Mouse (Mus musculus) forebrain, embryonic 10.5 days (tissue): ENCODE results near the gene Plekho2. TPM values are rescaled to one million over a fixed set of nuclear protein-coding genes. Genes with fewer than 3 reads are reported as not detected.

ENCODE experiments used
- DNase-seq: peaks from one replicate; pipeline ENCODE4 v3.0.0-alpha.2; 2017; ENCODE audit warnings: low spot score; ENCODE audit errors: extremely low spot score
- H3K27ac ChIP-seq: fragments of 300-500 bp; sonication (generic); 2 replicates; pipeline ENCODE4 v1.5.1; 2016; ENCODE audit warnings: mild to moderate bottlenecking
- H3K27me3 ChIP-seq: fragments of 300-500 bp; sonication (generic); 2 replicates; pipeline ENCODE4 v1.6.1; 2016; ENCODE audit warnings: mild to moderate bottlenecking; ENCODE audit not compliant: poor library complexity, severe bottlenecking
- H3K36me3 ChIP-seq: fragments of 300-500 bp; sonication (generic); replicated peaks from 2 replicates; pipeline ENCODE4 v1.6.1; 2016; ENCODE audit warnings: mild to moderate bottlenecking, moderate library complexity
- H3K4me1 ChIP-seq: fragments of 300-500 bp; sonication (generic); 2 replicates; pipeline ENCODE4 v1.6.1; 2016
- H3K4me3 ChIP-seq: fragments of 300-500 bp; sonication (generic); 2 replicates; pipeline ENCODE4 v1.5.1; 2016; ENCODE audit warnings: mild to moderate bottlenecking, moderate library complexity
- H3K9me3 ChIP-seq: fragments of 300-500 bp; sonication (generic); 2 replicates; pipeline ENCODE4 v1.6.1; 2016; ENCODE audit warnings: mild to moderate bottlenecking, moderate library complexity
- WGBS: fragments of 180-500 bp; shearing (Covaris S2); methylation state at CpG from one replicate; pipeline ENCODE4 v1.1.7; 2016; 5-methylcytosine and 5-hydroxymethylcytosine counted together
- polyA plus RNA-seq: library from polyadenylated mRNA; unstranded; fragments of >200 nt; fragmentation: Nextera tagmentation; extraction: Ambion mirVana; gene quantifications from 2 replicates; pipeline ENCODE4 v1.2.1, GENCODE M21; 2016

Plekho2 gene
- polyA plus RNA-seq: 11.1 and 11.9 TPM in 2 replicates

GRCm38 (mm10) chr9:65579781-65580371 is at the start of gene Plekho2:
Plekho2 (minus strand) TSS chr9:65580040.
- Histone ChIP-seq H3K4me1 (peaks cover 59% of the 10 kb centered on the region), H3K4me3 (peak within 1 kb of the TSS; percentile 69), H3K27ac (peak within 1 kb of the TSS; percentile 87), H3K36me3 (no peaks in the 10 kb centered on the region), H3K9me3 (no peaks in the 10 kb centered on the region), H3K27me3 (0 out of 2 replicates have a peak, but pooled peaks cover 8% of the 10 kb centered on the region)
- WGBS: under 1% methylated on average over 44 of the region's 45 CpGs
- peak; percentile 99 for DNase-seq

DNA sequence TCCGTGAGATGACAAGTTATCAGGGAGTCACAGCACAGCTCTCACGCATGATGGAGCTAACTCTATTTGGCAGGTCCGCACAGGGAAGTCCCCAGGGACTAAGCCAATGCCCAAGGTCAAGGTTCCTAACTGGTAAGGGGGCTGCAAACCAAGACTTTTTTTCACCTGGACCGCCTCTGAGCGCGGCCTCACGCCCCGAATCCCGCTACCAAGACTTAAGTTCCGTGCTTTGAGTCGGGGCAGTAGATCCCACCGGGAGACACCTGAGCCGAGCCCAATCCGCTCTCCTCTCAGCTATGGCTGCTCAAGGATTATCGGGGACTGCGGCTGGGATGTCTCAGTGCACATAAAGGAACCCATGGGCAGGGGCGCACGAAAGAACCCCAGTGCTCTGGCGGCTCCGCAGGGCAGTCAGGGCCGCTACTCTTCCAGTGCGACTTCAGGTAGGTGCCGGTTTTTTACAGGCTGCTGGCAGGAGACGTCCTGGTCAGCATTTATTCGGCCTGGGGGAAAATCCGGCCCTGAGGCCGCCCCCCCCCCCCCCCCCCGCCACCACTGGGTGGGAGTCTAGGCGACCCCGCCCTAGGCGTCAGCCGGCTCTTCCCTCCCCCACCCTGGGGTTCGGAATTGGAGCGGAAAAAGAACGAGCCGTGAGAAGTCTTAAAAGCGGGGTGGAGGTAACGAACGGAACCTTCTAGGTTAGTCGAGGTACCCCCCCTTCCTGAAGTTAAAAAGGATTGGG is 49.4 kb upstream of the Plekho2 start, which contains the start of gene Rbpms2:
Gene Rbpms2, plus strand, starts transcription at position 624 of the 742 bp plus-strand sequence.
- Histone ChIP-seq H3K4me1 (peaks cover 35% of the 10 kb centered on the region), H3K27ac (peak within 1 kb of the TSS; percentile 87), H3K9me3 (no peaks in the 10 kb centered on the region), H3K4me3 (peak within 1 kb of the TSS; percentile 72), H3K27me3 (peaks cover 77% of the 10 kb centered on the region), H3K36me3 (no peaks in the 10 kb centered on the region)
- DNase-seq: peak; percentile 43
- WGBS: 1% methylated on average over 36 of the region's 40 CpGs

DNA sequence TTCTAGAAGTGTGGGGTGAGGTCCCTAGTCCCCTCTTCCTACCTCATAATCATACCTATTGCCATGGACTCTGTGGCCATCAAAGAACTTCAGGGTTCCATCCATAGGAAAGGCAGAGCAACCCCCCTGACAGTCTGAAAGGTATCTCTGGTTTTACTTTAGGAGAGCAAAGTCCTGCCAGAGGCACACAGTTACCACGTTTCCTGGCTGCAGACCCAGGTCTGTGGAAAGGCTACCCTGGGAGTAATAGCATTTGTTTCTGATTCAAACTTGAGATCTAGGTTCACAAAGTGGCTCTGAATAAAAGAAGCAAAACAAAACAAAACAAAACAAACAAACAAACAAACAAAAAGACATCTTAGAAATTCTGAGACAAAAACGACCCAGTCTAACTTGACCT is 44.4 kb upstream of the Plekho2 start:
- Histone ChIP-seq H3K4me3 (no peak overlapping the region), H3K36me3 (no peaks in the 10 kb centered on the region), H3K27ac (no peak overlapping the region), H3K9me3 (no peaks in the 10 kb centered on the region), H3K27me3 (peaks cover 37% of the 10 kb centered on the region), H3K4me1 (peaks cover 6% of the 10 kb centered on the region)
- 76% methylated on average over 2 of the region's 2 CpGs for WGBS
- no peak for DNase-seq

- DNase-seq: no peak
- H3K36me3 ChIP-seq: no peaks in the 10 kb centered on the region
- H3K27me3 ChIP-seq: peaks cover 23% of the 10 kb centered on the region
- no peak overlapping the region for H3K4me3 ChIP-seq
- H3K4me1 ChIP-seq: no peaks in the 10 kb centered on the region
- H3K27ac ChIP-seq: no peak overlapping the region
- WGBS: 87% methylated on average over 5 of the region's 5 CpGs
- no peaks in the 10 kb centered on the region for H3K9me3 ChIP-seq
Measured at GRCm38 (mm10) chr9:65622826-65623225, 43.0 kb upstream of the Plekho2 start.

- Histone ChIP-seq H3K27ac (no peak overlapping the region), H3K9me3 (no peaks in the 10 kb centered on the region), H3K4me1 (peaks cover 4% of the 10 kb centered on the region; the same call in 1 of the 2 replicates), H3K36me3 (no peaks in the 10 kb centered on the region), H3K4me3 (no peak overlapping the region), H3K27me3 (peaks cover 11% of the 10 kb centered on the region)
- DNase-seq: no peak
- WGBS: 75% methylated on average over 2 of the region's 2 CpGs
Measured at GRCm38 (mm10) chr9:65621666-65622065, 41.8 kb upstream of the Plekho2 start.

DNA sequence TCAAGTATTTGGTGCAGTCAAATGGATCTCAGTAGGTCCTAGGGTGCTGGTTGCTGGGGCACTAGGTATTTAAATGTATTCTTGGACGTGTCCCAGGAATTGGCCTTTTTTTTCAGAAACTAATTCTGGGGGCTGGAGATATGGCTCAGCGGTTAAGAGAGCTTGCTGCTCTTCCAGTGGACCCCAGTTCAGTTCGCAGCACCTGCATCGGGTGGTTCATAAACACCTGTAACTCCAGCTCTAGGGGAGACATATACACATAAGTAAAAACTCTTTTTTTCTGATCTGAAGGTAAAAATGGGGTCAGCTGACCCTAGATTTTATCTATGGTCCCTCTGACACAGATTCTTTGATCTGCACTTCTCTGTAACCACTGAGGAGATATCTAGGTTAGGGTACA is 41.4 kb upstream of the Plekho2 start:
- no peak overlapping the region for H3K27ac ChIP-seq
- H3K36me3 ChIP-seq: no peaks in the 10 kb centered on the region
- peaks cover 4% of the 10 kb centered on the region; the same call in 1 of the 2 replicates for H3K4me1 ChIP-seq
- 90% methylated on average over 4 of the region's 4 CpGs for WGBS
- H3K4me3 ChIP-seq: no peak overlapping the region
- peaks cover 6% of the 10 kb centered on the region for H3K27me3 ChIP-seq
- H3K9me3 ChIP-seq: no peaks in the 10 kb centered on the region
- DNase-seq: no peak

- Histone ChIP-seq H3K9me3 (no peaks in the 10 kb centered on the region), H3K36me3 (no peaks in the 10 kb centered on the region), H3K27ac (no peak overlapping the region), H3K4me3 (no peak overlapping the region), H3K4me1 (peaks cover 4% of the 10 kb centered on the region; the same call in 1 of the 2 replicates), H3K27me3 (no peaks in the 10 kb centered on the region)
- DNase-seq: no peak
- WGBS: 65% methylated on average over 3 of the region's 3 CpGs
Measured at GRCm38 (mm10) chr9:65619311-65619710, 39.5 kb upstream of the Plekho2 start.

GRCm38 (mm10) chr9:65613098-65613497 is 33.3 kb upstream of the Plekho2 start:
- Histone ChIP-seq H3K4me1 (peaks cover 4% of the 10 kb centered on the region; the same call in 1 of the 2 replicates), H3K36me3 (no peaks in the 10 kb centered on the region), H3K27ac (no peak overlapping the region), H3K4me3 (no peak overlapping the region), H3K9me3 (no peaks in the 10 kb centered on the region), H3K27me3 (no peaks in the 10 kb centered on the region)
- 71% methylated on average over 2 of the region's 2 CpGs for WGBS
- DNase-seq: no peak

DNA sequence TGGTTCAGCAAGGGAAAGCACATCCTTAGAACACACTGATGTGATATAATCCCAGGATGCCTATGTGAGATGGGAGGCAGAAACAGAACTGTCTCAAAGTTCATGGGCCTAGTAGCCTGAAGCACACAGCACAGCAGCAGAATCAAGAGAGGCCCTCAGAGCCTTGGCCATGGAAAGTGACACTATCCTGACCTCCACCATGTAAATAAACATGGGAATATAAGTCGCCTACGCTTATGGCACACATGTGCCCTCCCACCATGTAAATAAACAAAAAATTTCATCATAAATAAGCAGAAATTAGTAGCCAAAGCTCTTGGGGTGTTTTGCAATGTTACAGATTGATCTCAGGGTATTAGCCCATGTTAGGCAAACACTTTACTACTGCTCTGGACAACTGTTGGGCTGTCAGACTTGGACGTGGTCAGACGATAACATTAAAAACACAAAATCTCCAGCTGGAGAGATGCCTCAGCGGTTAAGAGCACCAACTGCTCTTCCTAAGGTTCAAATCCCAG is 32.2 kb upstream of the Plekho2 start:
- H3K4me1 ChIP-seq: no peaks in the 10 kb centered on the region
- no peak overlapping the region for H3K4me3 ChIP-seq
- 89% methylated on average over 5 of the region's 5 CpGs for WGBS
- 0 out of 2 replicates have a peak, but pooled peaks cover under 1% of the 10 kb centered on the region for H3K27me3 ChIP-seq
- DNase-seq: no peak
- H3K9me3 ChIP-seq: no peaks in the 10 kb centered on the region
- H3K36me3 ChIP-seq: no peaks in the 10 kb centered on the region
- no peak overlapping the region for H3K27ac ChIP-seq

GRCm38 (mm10) chr9:65607120-65607519 is 27.3 kb upstream of the Plekho2 start:
- no peaks in the 10 kb centered on the region for H3K36me3 ChIP-seq
- DNase-seq: no peak
- H3K4me3 ChIP-seq: no peak overlapping the region
- H3K27me3 ChIP-seq: peaks cover 10% of the 10 kb centered on the region
- H3K27ac ChIP-seq: no peak overlapping the region
- 46% methylated on average over 2 of the region's 2 CpGs for WGBS
- H3K4me1 ChIP-seq: peaks cover 14% of the 10 kb centered on the region
- H3K9me3 ChIP-seq: no peaks in the 10 kb centered on the region

DNA sequence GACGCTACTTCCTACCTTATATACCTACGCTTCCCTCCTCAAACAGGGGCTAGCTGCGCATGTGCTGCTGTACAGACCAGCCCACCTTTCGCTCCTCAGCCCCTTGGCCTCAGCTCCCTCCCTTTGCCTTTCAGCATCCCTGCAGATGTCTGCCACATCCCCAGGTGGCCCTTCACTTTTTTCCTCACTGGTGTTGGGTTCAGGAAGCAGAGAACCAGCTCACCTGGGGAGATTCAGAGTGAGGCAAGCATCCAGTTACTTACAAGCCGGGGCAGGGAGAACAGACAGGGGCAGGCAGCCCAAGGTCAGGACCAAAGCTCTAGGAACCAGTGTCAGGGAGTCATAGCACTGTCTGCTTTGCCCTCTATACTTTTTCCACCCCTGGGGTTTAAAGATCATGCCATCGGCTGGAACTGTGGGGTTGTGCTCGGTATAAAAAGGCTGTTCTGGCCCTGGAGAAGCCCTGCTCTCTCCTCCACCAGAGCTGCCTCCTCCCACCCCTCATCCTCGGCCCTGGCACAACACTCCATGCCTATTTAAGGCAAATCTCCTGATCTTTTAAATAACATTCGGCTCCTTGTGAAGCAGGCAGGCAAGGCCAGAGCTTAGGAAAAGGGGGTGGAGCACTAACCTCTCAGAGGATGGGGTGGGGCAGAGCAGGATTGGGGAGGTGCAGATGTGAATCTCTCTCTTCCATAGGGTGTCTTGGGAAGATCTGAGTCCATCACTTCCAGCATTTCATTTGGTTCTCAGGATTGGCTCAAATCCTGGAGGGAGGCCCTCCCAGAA is 26.7 kb upstream of the Plekho2 start:
- DNase-seq: no peak
- Histone ChIP-seq H3K27ac (no peak overlapping the region), H3K9me3 (no peaks in the 10 kb centered on the region), H3K4me1 (peaks cover 14% of the 10 kb centered on the region), H3K27me3 (peaks cover 10% of the 10 kb centered on the region), H3K4me3 (no peak overlapping the region), H3K36me3 (no peaks in the 10 kb centered on the region)
- WGBS: 26% methylated on average over 9 of the region's 9 CpGs

GRCm38 (mm10) chr9:65605471-65606136 is 25.8 kb upstream of the Plekho2 start:
- DNase-seq: peak; percentile 87
- WGBS: 6% methylated on average over 9 of the region's 9 CpGs
- Histone ChIP-seq H3K36me3 (no peaks in the 10 kb centered on the region), H3K4me1 (peaks cover 14% of the 10 kb centered on the region), H3K4me3 (peak overlapping the region; percentile 13; the same call in 1 of the 2 replicates), H3K9me3 (no peaks in the 10 kb centered on the region), H3K27ac (peak overlapping the region; percentile 66; the same call in 1 of the 2 replicates), H3K27me3 (peaks cover 10% of the 10 kb centered on the region)
